In genomic region chr5:121758341-121758740, GRCm38 (mm10) we compare ENCODE assay signal across 21 mouse cellular contexts. TPM values are rescaled to one million over a fixed set of nuclear protein-coding genes. Genes with fewer than 3 reads are reported as not detected.
DNase-seq lines count a peak whose midpoint lies in the region; ATAC-seq lines count a peak whose summit lies in the region.
"Had no signal": no experiment of that assay in that cellular context is flagged by ENCODE, and none has a peak within 500 bp of the region (broad histone marks: within the 10 kb centered on the region; RNA-seq: fewer than 3 reads in every experiment).

No protein-coding gene starts in this region.

- peaks cover 52% of the 10 kb centered on the region for H3K36me3 ChIP-seq in forebrain, embryonic 12.5 days (replicated peaks)
- H3K36me3 ChIP-seq in forebrain, embryonic 16.5 days (ENCODE audit: control insufficient read depth, insufficient read depth) = no peaks in the 10 kb centered on the region
- peaks cover 30% of the 10 kb centered on the region for H3K36me3 ChIP-seq in hindbrain, embryonic 13.5 days
- H3K36me3 ChIP-seq in hindbrain, embryonic 11.5 days (ENCODE audit: control insufficient read depth, insufficient read depth, low read length) = no peaks in the 10 kb centered on the region
- peaks cover 1% of the 10 kb centered on the region for H3K36me3 ChIP-seq in neural tube, embryonic 11.5 days (ENCODE audit: control insufficient read depth, insufficient read depth, low read length)

- no peak overlapping the region for H3K4me3 ChIP-seq in forebrain, embryonic 12.5 days (replicated peaks)
- no peak overlapping the region for H3K4me3 ChIP-seq in forebrain, embryonic 16.5 days (replicated peaks; ENCODE audit: low read length)
- no peak overlapping the region for H3K4me3 ChIP-seq in hindbrain, embryonic 13.5 days
- H3K4me3 ChIP-seq in hindbrain, embryonic 11.5 days (ENCODE audit: low read depth, low read length) = no peak overlapping the region
- H3K4me3 ChIP-seq in neural tube, embryonic 11.5 days (ENCODE audit: low read depth, low read length) = no peak overlapping the region
- H3K4me3 ChIP-seq: forebrain, embryonic 13.5 days; heart, adult 2 months; limb, embryonic 13.5 days; liver, embryonic 13.5 days had no signal

- H3K27ac ChIP-seq in forebrain, embryonic 12.5 days = 0 out of 2 replicates have a peak overlapping the region, but pooled peaks have one; percentile 36
- no peak overlapping the region for H3K27ac ChIP-seq in forebrain, embryonic 16.5 days (ENCODE audit: low read length)
- H3K27ac ChIP-seq in hindbrain, embryonic 13.5 days = peak overlapping the region; percentile 58
- H3K27ac ChIP-seq in hindbrain, embryonic 11.5 days (ENCODE audit: low read depth, low read length) = no peak overlapping the region
- H3K27ac ChIP-seq in neural tube, embryonic 11.5 days (ENCODE audit: low read depth, low read length) = peak overlapping the region; percentile 9; the same call in 1 of the 2 replicates
- H3K27ac ChIP-seq: heart, adult 2 months; limb, embryonic 13.5 days; liver, embryonic 13.5 days had no signal

- ATAC-seq in forebrain, embryonic 12.5 days (ENCODE audit: low FRiP score) = no peak
- no peak for ATAC-seq in forebrain, embryonic 16.5 days
- ATAC-seq in hindbrain, embryonic 13.5 days (ENCODE audit: low FRiP score) = no peak
- no peak for ATAC-seq in hindbrain, embryonic 11.5 days (ENCODE audit: low FRiP score)
- no peak for ATAC-seq in neural tube, embryonic 11.5 days (ENCODE audit: insufficient read depth, low FRiP score, low TSS enrichment)
- ATAC-seq: CD4-positive, CD25-positive, alpha-beta regulatory T cell, adult 4 months; forebrain, embryonic 13.5 days; intestine, postnatal 0 days had no signal

- H3K27me3 ChIP-seq in forebrain, embryonic 12.5 days = no peaks in the 10 kb centered on the region
- no peaks in the 10 kb centered on the region for H3K27me3 ChIP-seq in forebrain, embryonic 16.5 days (replicated peaks; ENCODE audit: control insufficient read depth, insufficient read depth, low read length)
- H3K27me3 ChIP-seq in hindbrain, embryonic 13.5 days = no peaks in the 10 kb centered on the region
- no peaks in the 10 kb centered on the region for H3K27me3 ChIP-seq in hindbrain, embryonic 11.5 days (ENCODE audit: control insufficient read depth, insufficient read depth, low read length)
- no peaks in the 10 kb centered on the region for H3K27me3 ChIP-seq in neural tube, embryonic 11.5 days (ENCODE audit: control insufficient read depth, insufficient read depth, low read length)
- H3K27me3 ChIP-seq: forebrain, embryonic 13.5 days; limb, embryonic 13.5 days; liver, embryonic 13.5 days had no signal

- no peak for DNase-seq in hindbrain, embryonic 11.5 days (ENCODE audit: low spot score)
- no peak for DNase-seq in neural tube, embryonic 11.5 days (ENCODE audit: low spot score)
- DNase-seq in neural tube, embryonic 10.5 days (ENCODE audit: extremely low spot score, low spot score) = no peak
- DNase-seq in adrenal gland, postnatal 25 days = no peak
- DNase-seq: adrenal gland, postnatal 36 days; cerebellum, adult 11 months; gastrocnemius, postnatal 14 days; heart, adult 2 months; kidney, postnatal 36 days; layer of hippocampus, postnatal 36 days; liver, embryonic 13.5 days; lung, adult 2 months; right cerebral cortex, postnatal 14 days; spleen, adult 18-20 months had no signal

- 86% methylated on average over 4 of the region's 4 CpGs for WGBS in forebrain, embryonic 12.5 days
- WGBS in forebrain, embryonic 16.5 days = 84% methylated on average over 4 of the region's 4 CpGs
- WGBS in hindbrain, embryonic 13.5 days = 58% methylated on average over 4 of the region's 4 CpGs
- WGBS in hindbrain, embryonic 11.5 days = 91% methylated on average over 4 of the region's 4 CpGs
- whole genome bisulfite sequencing in neural tube, embryonic 11.5 days = 71% methylated on average over 4 of the region's 4 CpGs

- H3K4me2 ChIP-seq in forebrain, embryonic 12.5 days = no peak overlapping the region
- no peak overlapping the region for H3K4me2 ChIP-seq in forebrain, embryonic 16.5 days (ENCODE audit: low read length)
- H3K4me2 ChIP-seq in hindbrain, embryonic 13.5 days = no peak overlapping the region
- no peak overlapping the region for H3K4me2 ChIP-seq in hindbrain, embryonic 11.5 days (replicated peaks; ENCODE audit: low read depth, low read length)
- no peak overlapping the region for H3K4me2 ChIP-seq in neural tube, embryonic 11.5 days (ENCODE audit: low read depth)
- H3K4me2 ChIP-seq: forebrain, embryonic 13.5 days; limb, embryonic 13.5 days; liver, embryonic 13.5 days had no signal

- H3K4me1 ChIP-seq in forebrain, embryonic 12.5 days = peaks cover 9% of the 10 kb centered on the region
- H3K4me1 ChIP-seq in forebrain, embryonic 16.5 days (replicated peaks; ENCODE audit: control insufficient read depth, insufficient read depth, low read length) = no peaks in the 10 kb centered on the region
- H3K4me1 ChIP-seq in hindbrain, embryonic 13.5 days (replicated peaks) = peaks cover 13% of the 10 kb centered on the region
- H3K4me1 ChIP-seq in hindbrain, embryonic 11.5 days (replicated peaks; ENCODE audit: control insufficient read depth, insufficient read depth, low read length) = no peaks in the 10 kb centered on the region
- peaks cover 3% of the 10 kb centered on the region; the same call in 1 of the 2 replicates for H3K4me1 ChIP-seq in neural tube, embryonic 11.5 days (ENCODE audit: control insufficient read depth, insufficient read depth, low read length)
- H3K4me1 ChIP-seq: liver, embryonic 13.5 days had no signal

- H3K9ac ChIP-seq in forebrain, embryonic 12.5 days = no peak overlapping the region
- no peak overlapping the region for H3K9ac ChIP-seq in forebrain, embryonic 16.5 days (replicated peaks; ENCODE audit: low read depth, low read length)
- H3K9ac ChIP-seq in hindbrain, embryonic 13.5 days = no peak overlapping the region
- H3K9ac ChIP-seq in hindbrain, embryonic 11.5 days (ENCODE audit: low read depth, low read length) = no peak overlapping the region
- no peak overlapping the region for H3K9ac ChIP-seq in neural tube, embryonic 11.5 days (ENCODE audit: low read length)
- H3K9ac ChIP-seq: forebrain, embryonic 13.5 days; limb, embryonic 13.5 days; liver, embryonic 13.5 days had no signal

- H3K9me3 ChIP-seq in forebrain, embryonic 12.5 days = no peaks in the 10 kb centered on the region
- H3K9me3 ChIP-seq in forebrain, embryonic 16.5 days (ENCODE audit: control insufficient read depth, low read length) = no peaks in the 10 kb centered on the region
- no peaks in the 10 kb centered on the region for H3K9me3 ChIP-seq in hindbrain, embryonic 13.5 days
- no peaks in the 10 kb centered on the region for H3K9me3 ChIP-seq in hindbrain, embryonic 11.5 days (ENCODE audit: control insufficient read depth, low read length)
- no peaks in the 10 kb centered on the region for H3K9me3 ChIP-seq in neural tube, embryonic 11.5 days (ENCODE audit: control insufficient read depth, low read length)
- H3K9me3 ChIP-seq: forebrain, embryonic 13.5 days; limb, embryonic 13.5 days; liver, embryonic 13.5 days had no signal

RNA-seq across cellular contexts. Expression of gene Atxn2, which starts 47.2 kb away (rescaled TPM):
- 58.9 and 77.1 TPM in 2 replicates for polyA plus RNA-seq in forebrain, embryonic 12.5 days (2016; fragmentation: Nextera tagmentation; extraction: Ambion mirVana)
- 55.8 and 58.3 TPM in 2 replicates for polyA plus RNA-seq in forebrain, embryonic 16.5 days (2015; fragmentation: Nextera tagmentation; extraction: Ambion mirVana)
- 60.9 and 68.3 TPM in 2 replicates for polyA plus RNA-seq in hindbrain, embryonic 13.5 days (2015; fragmentation: Nextera tagmentation; extraction: Ambion mirVana)
- 63.5 and 75.2 TPM in 2 replicates for polyA plus RNA-seq in hindbrain, embryonic 11.5 days (2014; fragmentation: Nextera tagmentation; extraction: Ambion mirVana)
- polyA plus RNA-seq in neural tube, embryonic 11.5 days (2014; fragmentation: Nextera tagmentation; extraction: Ambion mirVana) = 101 and 102 TPM in 2 replicates
- total RNA-seq in adrenal gland, postnatal 25 days (2021) = 172 and 216 TPM in 2 replicates

Comparison
In these comparisons a context has a peak if more than half of its experiments do, and no peak if none do; other contexts are left out.
1. H3K27ac ChIP-seq: peak in forebrain, embryonic 12.5 days (single experiment), hindbrain, embryonic 13.5 days (single experiment) and neural tube, embryonic 11.5 days (single experiment); none in forebrain, embryonic 16.5 days (single experiment) and hindbrain, embryonic 11.5 days (single experiment).